In genomic region chr3:109005777-109006176, GRCm38 (mm10) we compare ENCODE assay signal across 18 mouse cellular contexts.
"Had no signal": no experiment of that assay in that cellular context is flagged by ENCODE, and none has a peak within 500 bp of the region (broad histone marks: within the 10 kb centered on the region; RNA-seq: fewer than 3 reads in every experiment).

No protein-coding gene starts in this region.

- H3K27ac ChIP-seq: kidney, postnatal 0 days; layer of hippocampus, adult 2 months; liver, embryonic 13.5 days; lung, embryonic 15.5 days; neural tube, embryonic 12.5 days; neural tube, embryonic 15.5 days; stomach, embryonic 15.5 days had no signal

- H3K4me3 ChIP-seq: layer of hippocampus, adult 2 months; liver, embryonic 13.5 days; lung, embryonic 15.5 days; neural tube, embryonic 12.5 days; neural tube, embryonic 15.5 days; stomach, embryonic 15.5 days had no signal

- DNase-seq: kidney, adult 2 months; kidney, postnatal 25 days; layer of hippocampus, adult 9-11 months; liver, embryonic 13.5 days; lung, postnatal 10 days; lung, postnatal 36 days; midbrain, embryonic 14.5 days; retina, postnatal 1 day; right cerebral cortex, postnatal 25 days; spleen, adult 18-20 months; thymus, postnatal 25 days had no signal

- H3K36me3 ChIP-seq: liver, embryonic 13.5 days had no signal

- H3K4me2 ChIP-seq: liver, embryonic 13.5 days; lung, embryonic 15.5 days; midbrain, embryonic 11.5 days; neural tube, embryonic 12.5 days; neural tube, embryonic 15.5 days; stomach, embryonic 15.5 days had no signal

- H3K4me1 ChIP-seq: neural tube, embryonic 12.5 days; neural tube, embryonic 15.5 days; stomach, embryonic 15.5 days had no signal

- H3K9me3 ChIP-seq: liver, embryonic 13.5 days; lung, embryonic 15.5 days; neural tube, embryonic 12.5 days; neural tube, embryonic 15.5 days; stomach, embryonic 15.5 days had no signal

- H3K9ac ChIP-seq: liver, embryonic 13.5 days; lung, embryonic 15.5 days; neural tube, embryonic 12.5 days; neural tube, embryonic 15.5 days; stomach, embryonic 15.5 days had no signal

- H3K27me3 ChIP-seq: liver, embryonic 13.5 days; lung, embryonic 15.5 days; neural tube, embryonic 12.5 days; neural tube, embryonic 15.5 days; stomach, embryonic 15.5 days had no signal
